Mouse (Mus musculus) c-Kit-negative CD71-positive TER-119-positive erythroid progenitor cells, embryonic 14.5 days (primary cell): ENCODE data around the gene Alox12e.

Source experiments
- DNase-seq: peaks from one replicate; pipeline ENCODE4 v3.0.0-alpha.2; 2013; ENCODE audit warnings: low read depth, low spot score

Gene Alox12e

GRCm38 (mm10) chr11:70285686-70286085 is 36.7 kb downstream of the Alox12e start:
- DNase-seq, result no peak

GRCm38 (mm10) chr11:70284757-70285156 is 37.7 kb downstream of the Alox12e start:
- no peak for DNase-seq

DNA sequence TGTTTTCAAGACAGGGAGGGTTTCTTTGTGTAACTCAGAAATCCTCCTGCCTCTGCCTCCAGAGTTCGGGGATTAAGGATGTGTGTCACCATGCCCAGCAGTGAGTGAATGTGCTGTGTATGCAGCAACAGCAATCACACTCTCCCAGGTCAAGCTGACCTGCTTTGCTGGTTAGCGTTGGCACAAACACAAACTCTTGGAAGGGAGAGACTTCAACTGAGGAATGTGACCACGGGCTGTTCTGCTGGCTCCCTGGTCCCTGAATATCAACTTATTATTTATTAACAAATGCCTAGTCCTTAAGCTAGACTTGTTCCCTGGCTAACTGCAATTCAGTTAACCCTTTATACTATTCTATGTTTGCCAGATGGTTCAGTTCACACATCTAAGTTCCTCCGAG is 38.8 kb downstream of the Alox12e start:
- no peak for DNase-seq

- DNase-seq, result no peak
These were observed 42.0 kb downstream of the Alox12e start for GRCm38 (mm10) chr11:70280441-70280840.

- no peak for DNase-seq
These were observed 43.5 kb downstream of the Alox12e start for GRCm38 (mm10) chr11:70278961-70279360.

- DNase-seq, result no peak
These were observed 50.8 kb downstream of the Alox12e start for GRCm38 (mm10) chr11:70271641-70272040.

DNA sequence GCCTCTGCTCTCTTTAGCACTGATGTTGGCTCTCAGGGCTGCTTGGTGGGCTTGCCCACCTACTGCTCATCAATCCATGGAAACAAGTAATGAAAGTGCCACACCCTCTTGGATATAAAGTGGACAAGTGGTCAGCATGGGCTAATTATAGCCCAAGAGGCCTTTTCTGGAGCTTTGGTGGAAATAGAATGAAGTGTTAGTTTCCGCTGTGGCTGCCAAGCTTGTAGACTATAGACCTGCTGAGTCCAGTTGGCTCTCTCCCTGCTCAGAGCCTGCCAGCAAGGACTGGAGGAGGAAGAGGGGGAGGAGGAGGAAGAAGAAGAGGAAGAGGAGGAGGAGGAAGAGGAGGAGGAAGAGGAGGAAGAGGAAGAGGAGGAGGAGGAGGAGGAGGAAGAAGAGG is 56.0 kb downstream of the Alox12e start:
- no peak for DNase-seq

- DNase-seq, result no peak
These were observed 56.6 kb downstream of the Alox12e start for GRCm38 (mm10) chr11:70265819-70266218.
